Mouse (Mus musculus): ENCODE measurements around the gene Kcnk7. TPM values are rescaled to one million over a fixed set of nuclear protein-coding genes. Genes with fewer than 3 reads are reported as not detected.
"Not testable (repeated sequence)": the region's sequence is repeated elsewhere in the genome, so short reads cannot be mapped to it uniquely, and the experiment has no call there.

Kcnk7 gene
- polyA plus RNA-seq, 1 experiment from 2014 or later, result 0.45 TPM

DNA sequence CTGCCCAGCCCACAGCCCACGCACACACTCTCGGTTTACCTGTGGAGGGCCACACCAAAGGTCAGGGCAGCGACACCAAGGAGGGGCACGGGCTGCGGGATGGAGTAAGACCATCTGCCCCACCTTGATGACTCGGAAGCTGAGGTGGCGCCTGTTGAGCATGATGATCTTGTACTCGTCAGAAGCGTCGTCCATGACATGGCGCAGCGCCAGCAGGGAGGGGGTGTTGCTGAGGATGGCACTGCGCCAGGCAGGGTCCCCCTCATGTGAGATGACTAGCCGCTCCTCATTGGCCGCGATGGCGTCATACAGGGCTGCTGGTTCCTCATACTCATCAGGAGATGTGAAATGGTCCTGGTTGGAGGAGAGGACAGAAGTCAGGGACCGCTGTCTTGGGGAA is 37.8 kb upstream of the Kcnk7 start:
- peaks cover 55% of the 10 kb centered on the region for H3K36me3 ChIP-seq (ENCODE audit: control insufficient read depth, insufficient read depth, low read length)
- ATAC-seq (replicated peaks; ENCODE audit: low FRiP score, low TSS enrichment, low read depth), result no peak
- WGBS, result 89% methylated on average over 18 of the region's 18 CpGs

DNA sequence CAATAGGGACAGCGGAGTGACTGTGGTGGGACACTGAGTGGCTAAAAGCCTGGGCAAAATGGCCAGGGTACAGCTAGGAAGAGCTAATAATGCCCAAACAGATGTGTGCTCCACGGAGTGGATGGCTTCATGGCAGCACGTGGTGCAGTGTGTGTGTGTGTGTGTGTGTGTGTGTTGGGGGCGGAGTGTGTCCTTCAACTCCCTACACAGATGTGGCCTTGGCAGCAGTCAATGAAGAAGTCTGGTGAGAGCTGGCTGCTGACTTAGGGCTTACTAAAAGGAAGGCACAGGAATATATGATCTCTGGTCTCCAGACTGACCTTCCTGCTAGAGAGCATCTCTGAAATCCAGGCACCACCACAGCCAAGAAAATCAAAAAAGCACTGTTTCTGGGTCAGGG is 35.8 kb upstream of the Kcnk7 start:
- no peaks in the 10 kb centered on the region for H3K27me3 ChIP-seq (replicated peaks; ENCODE audit: control insufficient read depth, insufficient read depth, low read length)
- H3K4me1 ChIP-seq (replicated peaks; ENCODE audit: control insufficient read depth, insufficient read depth, low read length), result peaks cover 5% of the 10 kb centered on the region; the same call in 1 of the 2 replicates
- no peak for ATAC-seq (replicated peaks; ENCODE audit: low FRiP score, low TSS enrichment, low read depth)
- no peaks in the 10 kb centered on the region for H3K9me3 ChIP-seq (ENCODE audit: control insufficient read depth, low read length)
- DNase-seq (ENCODE audit: low spot score), result no peak
- no peak overlapping the region for H3K27ac ChIP-seq (ENCODE audit: low read depth)
- H3K4me3 ChIP-seq (ENCODE audit: low read depth, low read length), result no peak overlapping the region
- H3K4me2 ChIP-seq (ENCODE audit: low read length), result no peak overlapping the region
- H3K9ac ChIP-seq (ENCODE audit: low read length), result no peak overlapping the region
- H3K36me3 ChIP-seq (ENCODE audit: control insufficient read depth, insufficient read depth, low read length), result peaks cover 75% of the 10 kb centered on the region
- WGBS, result 89% methylated on average over 4 of the region's 4 CpGs

More for the DNA sequence above, 37.8 kb upstream of the Kcnk7 start:
- Histone ChIP-seq H3K27ac (ENCODE audit: low read depth) (no peak overlapping the region), H3K9me3 (ENCODE audit: control insufficient read depth, low read length) (no peaks in the 10 kb centered on the region), H3K4me1 (replicated peaks; ENCODE audit: control insufficient read depth, insufficient read depth, low read length) (peaks cover 15% of the 10 kb centered on the region), H3K4me3 (ENCODE audit: low read depth, low read length) (no peak overlapping the region), H3K27me3 (replicated peaks; ENCODE audit: control insufficient read depth, insufficient read depth, low read length) (no peaks in the 10 kb centered on the region), H3K4me2 (ENCODE audit: low read length) (no peak overlapping the region), H3K9ac (ENCODE audit: low read length) (no peak overlapping the region)
- DNase-seq (ENCODE audit: low spot score), result no peak

DNA sequence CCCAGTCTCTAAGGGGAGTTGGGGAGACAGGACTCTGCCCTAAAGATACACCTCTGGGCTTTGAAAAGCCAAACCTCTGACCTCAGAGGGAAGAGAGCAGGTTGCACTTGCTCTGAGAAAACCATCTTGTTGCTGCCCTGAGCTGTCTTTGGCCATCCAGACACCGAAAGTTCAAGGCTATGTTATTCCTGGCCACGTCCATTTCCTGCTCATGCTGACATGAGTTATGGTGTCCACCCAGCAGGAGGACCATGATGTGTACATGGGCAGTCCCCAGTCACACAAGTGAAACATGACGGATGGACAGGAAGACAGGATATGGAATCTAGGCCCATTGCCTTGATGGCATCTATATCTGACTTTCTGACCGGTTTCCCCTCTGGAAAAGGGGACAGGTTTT is 23.7 kb upstream of the Kcnk7 start:
- H3K9ac ChIP-seq (ENCODE audit: low read length), result no peak overlapping the region
- H3K4me2 ChIP-seq (ENCODE audit: low read length), result no peak overlapping the region
- DNase-seq (ENCODE audit: low spot score) (no peak), ATAC-seq (replicated peaks; ENCODE audit: low FRiP score, low TSS enrichment, low read depth) (no peak)
- no peak overlapping the region for H3K27ac ChIP-seq (ENCODE audit: low read depth)
- peaks cover 94% of the 10 kb centered on the region for H3K36me3 ChIP-seq (ENCODE audit: control insufficient read depth, insufficient read depth, low read length)
- H3K4me3 ChIP-seq (ENCODE audit: low read depth, low read length), result no peak overlapping the region
- no peaks in the 10 kb centered on the region for H3K27me3 ChIP-seq (replicated peaks; ENCODE audit: control insufficient read depth, insufficient read depth, low read length)
- no peaks in the 10 kb centered on the region for H3K9me3 ChIP-seq (ENCODE audit: control insufficient read depth, low read length)
- WGBS, result 77% methylated on average over 4 of the region's 4 CpGs
- H3K4me1 ChIP-seq (replicated peaks; ENCODE audit: control insufficient read depth, insufficient read depth, low read length), result no peaks in the 10 kb centered on the region

GRCm38 (mm10) chr19:5684236-5684635 is 19.9 kb upstream of the Kcnk7 start:
- Histone ChIP-seq H3K27ac (ENCODE audit: low read depth) (no peak overlapping the region), H3K4me1 (replicated peaks; ENCODE audit: control insufficient read depth, insufficient read depth, low read length) (peaks cover 8% of the 10 kb centered on the region), H3K9me3 (ENCODE audit: control insufficient read depth, low read length) (no peaks in the 10 kb centered on the region), H3K27me3 (replicated peaks; ENCODE audit: control insufficient read depth, insufficient read depth, low read length) (no peaks in the 10 kb centered on the region), H3K36me3 (ENCODE audit: control insufficient read depth, insufficient read depth, low read length) (peaks cover 73% of the 10 kb centered on the region), H3K9ac (ENCODE audit: low read length) (no peak overlapping the region), H3K4me3 (ENCODE audit: low read depth, low read length) (no peak overlapping the region), H3K4me2 (ENCODE audit: low read length) (no peak overlapping the region)
- WGBS, result 96% methylated on average over 12 of the region's 12 CpGs
- no peak for ATAC-seq (replicated peaks; ENCODE audit: low FRiP score, low TSS enrichment, low read depth)
- DNase-seq (ENCODE audit: low spot score), result no peak

- no peak for DNase-seq (ENCODE audit: low spot score)
- Histone ChIP-seq H3K36me3 (ENCODE audit: control insufficient read depth, insufficient read depth, low read length) (peaks cover 66% of the 10 kb centered on the region), H3K4me3 (ENCODE audit: low read depth, low read length) (no peak overlapping the region), H3K4me1 (replicated peaks; ENCODE audit: control insufficient read depth, insufficient read depth, low read length) (peaks cover 8% of the 10 kb centered on the region), H3K27me3 (replicated peaks; ENCODE audit: control insufficient read depth, insufficient read depth, low read length) (no peaks in the 10 kb centered on the region), H3K4me2 (ENCODE audit: low read length) (no peak overlapping the region), H3K9ac (ENCODE audit: low read length) (no peak overlapping the region), H3K27ac (ENCODE audit: low read depth) (no peak overlapping the region), H3K9me3 (ENCODE audit: control insufficient read depth, low read length) (no peaks in the 10 kb centered on the region)
- WGBS, result 96% methylated on average over 13 of the region's 13 CpGs
- ATAC-seq (replicated peaks; ENCODE audit: low FRiP score, low TSS enrichment, low read depth), result no peak
Observed at GRCm38 (mm10) chr19:5684985-5685384, 19.2 kb upstream of the Kcnk7 start.

- DNase-seq (ENCODE audit: low spot score) (no peak), ATAC-seq (replicated peaks; ENCODE audit: low FRiP score, low TSS enrichment, low read depth) (no peak)
- no peak overlapping the region for H3K27ac ChIP-seq (ENCODE audit: low read depth)
- H3K9me3 ChIP-seq (ENCODE audit: control insufficient read depth, low read length), result no peaks in the 10 kb centered on the region
- no peak overlapping the region for H3K9ac ChIP-seq (ENCODE audit: low read length)
- peaks cover 11% of the 10 kb centered on the region for H3K4me1 ChIP-seq (replicated peaks; ENCODE audit: control insufficient read depth, insufficient read depth, low read length)
- H3K4me2 ChIP-seq (ENCODE audit: low read length), result no peak overlapping the region
- no peaks in the 10 kb centered on the region for H3K27me3 ChIP-seq (replicated peaks; ENCODE audit: control insufficient read depth, insufficient read depth, low read length)
- peaks cover 61% of the 10 kb centered on the region for H3K36me3 ChIP-seq (ENCODE audit: control insufficient read depth, insufficient read depth, low read length)
- 94% methylated on average over 19 of the region's 19 CpGs for WGBS
- H3K4me3 ChIP-seq (ENCODE audit: low read depth, low read length), result no peak overlapping the region
Observed at GRCm38 (mm10) chr19:5685431-5685830, 18.7 kb upstream of the Kcnk7 start.

- peaks cover 16% of the 10 kb centered on the region for H3K4me1 ChIP-seq (replicated peaks; ENCODE audit: control insufficient read depth, insufficient read depth, low read length)
- H3K9ac ChIP-seq (ENCODE audit: low read length), result no peak overlapping the region
- 93% methylated on average over 11 of the region's 11 CpGs for WGBS
- no peak overlapping the region for H3K4me3 ChIP-seq (ENCODE audit: low read depth, low read length)
- ATAC-seq (replicated peaks; ENCODE audit: low FRiP score, low TSS enrichment, low read depth), result no peak
- H3K27ac ChIP-seq (ENCODE audit: low read depth), result no peak overlapping the region
- H3K36me3 ChIP-seq (ENCODE audit: control insufficient read depth, insufficient read depth, low read length), result peaks cover 59% of the 10 kb centered on the region
- no peak overlapping the region for H3K4me2 ChIP-seq (ENCODE audit: low read length)
- DNase-seq (ENCODE audit: low spot score), result no peak
- H3K27me3 ChIP-seq (replicated peaks; ENCODE audit: control insufficient read depth, insufficient read depth, low read length), result no peaks in the 10 kb centered on the region
- H3K9me3 ChIP-seq (ENCODE audit: control insufficient read depth, low read length), result no peaks in the 10 kb centered on the region
Observed at GRCm38 (mm10) chr19:5685861-5686260, 18.3 kb upstream of the Kcnk7 start.

- ATAC-seq (replicated peaks; ENCODE audit: low FRiP score, low TSS enrichment, low read depth) (no peak), DNase-seq (ENCODE audit: low spot score) (no peak)
- H3K4me3 ChIP-seq (ENCODE audit: low read depth, low read length), result no peak overlapping the region
- no peaks in the 10 kb centered on the region for H3K27me3 ChIP-seq (replicated peaks; ENCODE audit: control insufficient read depth, insufficient read depth, low read length)
- peaks cover 59% of the 10 kb centered on the region for H3K36me3 ChIP-seq (ENCODE audit: control insufficient read depth, insufficient read depth, low read length)
- WGBS, result 87% methylated on average over 13 of the region's 13 CpGs
- H3K4me1 ChIP-seq (replicated peaks; ENCODE audit: control insufficient read depth, insufficient read depth, low read length), result peaks cover 21% of the 10 kb centered on the region
- no peak overlapping the region for H3K9ac ChIP-seq (ENCODE audit: low read length)
- no peaks in the 10 kb centered on the region for H3K9me3 ChIP-seq (ENCODE audit: control insufficient read depth, low read length)
- H3K4me2 ChIP-seq (ENCODE audit: low read length), result no peak overlapping the region
- H3K27ac ChIP-seq (ENCODE audit: low read depth), result no peak overlapping the region
Observed at GRCm38 (mm10) chr19:5686437-5686836, 17.7 kb upstream of the Kcnk7 start.

DNA sequence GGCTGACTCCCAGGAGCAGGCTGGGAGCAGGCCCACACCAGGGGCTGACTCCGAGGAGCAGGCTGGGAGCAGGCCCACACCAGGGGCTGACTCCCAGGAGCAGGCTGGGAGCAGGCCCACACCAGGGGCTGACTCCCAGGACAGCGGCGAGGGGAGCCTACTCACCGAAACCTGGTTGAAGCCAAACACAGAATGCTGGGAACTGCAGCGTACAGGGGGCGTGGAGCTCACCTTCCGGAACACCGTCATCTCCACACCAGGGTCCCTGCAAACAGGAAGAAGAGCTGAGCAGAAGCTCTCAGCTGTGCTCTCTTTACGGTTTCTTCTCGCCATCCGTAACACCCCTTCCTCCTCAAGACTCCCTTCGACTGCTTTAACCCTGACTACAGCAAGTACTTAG is 17.2 kb upstream of the Kcnk7 start:
- not testable (repeated sequence) for H3K27ac ChIP-seq (ENCODE audit: low read depth); DNase-seq (ENCODE audit: low spot score); H3K27me3 ChIP-seq (replicated peaks; ENCODE audit: control insufficient read depth, insufficient read depth, low read length); H3K9me3 ChIP-seq (ENCODE audit: control insufficient read depth, low read length); ATAC-seq (replicated peaks; ENCODE audit: low FRiP score, low TSS enrichment, low read depth); H3K9ac ChIP-seq (ENCODE audit: low read length)
- WGBS, result 85% methylated on average over 11 of the region's 12 CpGs
- Histone ChIP-seq H3K4me1 (replicated peaks; ENCODE audit: control insufficient read depth, insufficient read depth, low read length) (peaks cover 27% of the 10 kb centered on the region), H3K4me3 (ENCODE audit: low read depth, low read length) (0 out of 2 replicates have a peak overlapping the region, but pooled peaks have one; percentile 78), H3K4me2 (ENCODE audit: low read length) (peak overlapping the region; percentile 99; the same call in 1 of the 2 replicates), H3K36me3 (ENCODE audit: control insufficient read depth, insufficient read depth, low read length) (peaks cover 57% of the 10 kb centered on the region)

All from intestine, embryonic 14.5 days (tissue).